Mouse (Mus musculus): ENCODE measurements at regions not wholly inside any gene's neighbourhood (a gene's known extent, or its start where the extent isn't known, plus 50 kb on each side); places are given as distances from the start of the nearest gene placed in this dataset.

- no peak for DNase-seq (ENCODE audit: low spot score)
Measured at GRCm38 (mm10) chr1:166811341-166812071, 129.9 kb upstream of the Fmo9 start.

DNA sequence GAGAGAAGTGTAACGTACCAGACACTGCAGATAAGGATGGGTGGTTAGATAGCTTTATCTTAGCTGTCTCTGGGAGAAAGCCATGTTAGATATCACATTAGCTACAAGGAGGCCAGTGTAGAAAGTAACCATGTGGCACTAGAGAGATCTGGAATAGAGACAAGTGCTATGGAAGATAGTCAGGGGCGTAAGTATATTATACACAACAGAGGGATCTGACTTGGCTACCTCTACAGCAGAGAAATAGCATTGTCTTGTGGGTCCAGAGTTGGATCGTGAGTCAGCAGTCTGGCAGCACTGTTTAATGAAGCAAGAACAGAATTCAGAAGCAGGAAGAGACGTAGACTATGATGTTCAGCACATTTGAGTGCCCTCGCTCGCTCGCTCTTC is 130.4 kb upstream of the Fmo9 start:
- DNase-seq (ENCODE audit: low spot score): no peak

GRCm38 (mm10) chr1:166812920-166813439 is 131.3 kb upstream of the Fmo9 start:
- no peak for DNase-seq (ENCODE audit: low spot score)

GRCm38 (mm10) chr1:166817927-166818326 is 136.3 kb upstream of the Fmo9 start:
- no peak for DNase-seq (ENCODE audit: low spot score)

- no peak for DNase-seq (ENCODE audit: low spot score)
Measured at GRCm38 (mm10) chr1:166818682-166819081, 137.0 kb upstream of the Fmo9 start.

DNA sequence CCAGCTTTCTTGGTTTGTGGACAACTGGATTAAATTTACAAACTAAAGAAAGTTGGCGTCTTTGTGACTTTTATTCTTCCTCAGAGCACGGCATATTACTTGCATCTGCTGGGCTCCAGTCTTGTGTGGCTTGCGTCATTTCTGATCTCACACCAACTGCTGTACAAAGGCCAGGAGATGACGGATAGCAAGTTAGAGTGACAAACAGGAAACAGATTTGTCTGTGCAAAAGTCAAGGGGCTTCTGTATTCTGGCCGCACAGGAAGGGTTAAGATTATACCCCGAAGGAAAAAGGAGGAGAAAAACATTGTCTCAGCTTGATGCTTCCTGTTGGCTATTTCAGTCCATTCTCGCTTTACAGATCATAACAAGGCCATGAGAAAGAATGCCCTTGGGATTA is 137.8 kb upstream of the Fmo9 start:
- no peak for DNase-seq (ENCODE audit: low spot score)

DNA sequence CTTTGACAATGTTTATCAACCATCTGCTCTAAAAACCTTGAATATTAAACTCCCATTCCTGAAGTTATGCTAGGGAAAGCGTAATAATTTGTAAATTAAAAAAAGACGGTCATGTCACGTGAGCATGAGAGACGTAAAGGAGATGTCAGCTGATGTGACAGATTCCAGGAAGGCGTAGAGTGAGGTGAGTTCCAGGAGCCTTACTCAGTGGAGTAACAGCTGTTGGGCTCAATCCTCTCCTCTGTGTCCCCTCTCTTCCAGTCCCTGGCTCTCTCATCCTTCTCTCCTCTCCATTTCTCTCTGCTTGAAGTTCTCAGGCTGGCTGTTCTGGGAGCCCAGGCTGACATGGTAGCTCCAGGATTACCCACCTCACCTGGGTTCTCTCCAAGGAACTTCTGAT is 138.4 kb upstream of the Fmo9 start:
- DNase-seq (ENCODE audit: low spot score): no peak

- no peak for DNase-seq (ENCODE audit: low spot score)
Measured at GRCm38 (mm10) chr1:166821146-166821545, 139.5 kb upstream of the Fmo9 start.

DNA sequence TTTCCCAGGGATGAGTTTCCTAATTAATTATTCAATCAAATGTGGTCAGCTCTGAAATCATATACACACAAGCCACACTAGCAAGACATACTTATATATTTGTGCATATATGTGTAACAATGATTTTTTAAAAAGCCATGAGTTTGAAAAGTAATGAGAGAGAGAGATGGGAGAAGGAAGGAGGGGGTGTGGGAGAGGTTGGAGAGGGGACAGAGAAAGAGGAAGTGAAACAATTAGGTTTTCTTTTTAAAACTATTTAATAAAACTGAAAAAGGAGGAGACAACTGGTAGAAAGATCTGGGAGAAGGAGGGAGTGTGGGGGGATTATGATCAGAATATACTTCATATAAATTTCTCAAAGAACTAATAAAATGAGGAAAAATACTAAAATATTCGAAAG is 155.7 kb upstream of the Fmo9 start:
- no peak for DNase-seq (ENCODE audit: low spot score)

GRCm38 (mm10) chr1:166839833-166840232 is 158.2 kb upstream of the Fmo9 start:
- DNase-seq (ENCODE audit: low spot score): no peak

DNA sequence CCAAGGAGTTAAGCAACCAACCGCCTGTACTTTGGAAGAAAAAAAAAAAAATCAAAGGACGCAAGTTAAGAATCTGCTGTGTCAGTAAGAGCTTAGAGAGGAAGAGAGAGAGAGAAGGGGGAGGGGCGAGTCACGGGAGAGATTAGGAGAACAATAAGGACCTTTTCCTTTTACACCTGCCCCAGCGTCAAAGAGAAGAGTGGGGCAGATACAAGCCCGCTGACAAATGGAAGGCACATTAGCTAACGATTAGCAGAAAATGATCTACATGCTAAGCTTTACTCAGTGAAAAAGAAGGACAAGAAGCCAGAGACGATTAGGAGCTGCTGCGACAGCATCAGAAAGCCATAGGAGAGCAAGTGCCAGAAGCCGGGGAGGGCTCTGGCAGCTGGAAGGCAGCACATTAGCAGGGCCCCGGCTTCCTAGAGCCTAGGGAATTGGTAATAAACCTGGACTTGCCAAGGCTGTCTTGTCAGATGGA is 157.8 kb upstream of the Fam78b start:
- DNase-seq (ENCODE audit: low spot score): no peak

- no peak for DNase-seq (ENCODE audit: low spot score)
Measured at GRCm38 (mm10) chr1:166846566-166846965, 154.7 kb upstream of the Fam78b start.

DNA sequence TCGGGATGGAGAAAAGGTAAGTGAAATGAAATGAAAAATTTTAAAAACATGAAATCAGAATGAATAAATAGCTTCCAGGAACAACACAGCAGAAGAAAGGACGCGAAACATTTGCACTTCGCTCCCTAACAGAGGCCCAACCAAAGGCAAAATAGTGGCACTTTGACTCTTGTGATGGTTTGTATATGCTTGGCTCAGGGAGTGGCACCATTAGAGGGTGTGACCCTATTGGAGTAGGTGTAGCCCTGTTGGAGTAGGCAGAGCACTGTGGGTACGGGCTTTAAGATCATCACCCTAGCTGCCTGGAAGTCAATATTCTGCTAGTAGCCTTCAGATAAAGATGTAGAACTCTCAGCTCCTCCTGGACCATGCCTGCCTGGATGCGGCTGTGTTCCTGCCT is 154.0 kb upstream of the Fam78b start:
- no peak for DNase-seq (ENCODE audit: low spot score)

DNA sequence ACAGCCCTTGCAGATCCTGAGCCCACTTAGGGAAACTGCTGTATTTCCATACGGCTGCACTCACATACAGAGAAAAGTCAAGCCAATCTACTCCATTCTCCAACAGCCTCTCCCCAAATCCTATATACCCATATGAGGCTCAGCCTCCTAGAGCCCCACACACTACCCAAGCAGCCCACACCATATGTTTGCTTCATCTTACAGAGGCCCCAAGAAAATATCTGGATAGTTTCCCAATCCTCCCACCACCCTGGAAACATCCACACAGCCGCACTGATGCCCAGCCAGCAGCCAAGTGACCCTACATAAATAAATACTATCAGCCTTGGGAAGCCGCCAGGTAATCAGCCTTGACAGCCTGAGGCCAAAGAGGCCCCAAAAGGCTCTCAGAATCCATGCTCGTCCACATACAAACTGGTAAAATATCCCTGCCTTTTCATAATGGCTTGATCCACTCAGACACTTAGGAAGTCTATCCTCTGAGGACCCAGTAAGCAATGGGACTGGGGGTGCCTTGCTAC is 153.1 kb upstream of the Fam78b start:
- no peak for DNase-seq (ENCODE audit: low spot score)

DNA sequence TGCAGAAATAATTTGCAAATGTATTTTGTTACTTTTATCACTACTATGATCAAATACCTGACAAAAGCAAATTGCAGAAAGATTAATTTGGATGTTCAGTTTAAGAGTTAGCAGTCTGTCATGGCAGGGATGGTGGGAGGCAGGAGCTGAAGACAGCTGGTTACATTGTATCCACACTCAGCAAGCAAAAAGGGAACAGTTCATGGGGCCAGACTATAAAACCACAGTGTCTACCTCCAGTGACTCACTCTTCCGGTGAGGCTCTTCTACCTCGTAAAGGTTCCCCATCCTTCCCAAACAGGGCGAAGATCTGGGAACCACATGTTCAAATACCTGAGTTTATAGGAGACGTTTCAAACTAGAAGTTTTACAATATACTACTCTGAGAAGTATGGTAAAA is 145.2 kb upstream of the Fam78b start:
- no peak for DNase-seq (ENCODE audit: low spot score)

- DNase-seq (ENCODE audit: low spot score): no peak
Measured at GRCm38 (mm10) chr1:166866256-166866655, 135.0 kb upstream of the Fam78b start.

GRCm38 (mm10) chr1:166871258-166871657 is 130.0 kb upstream of the Fam78b start:
- no peak for DNase-seq (ENCODE audit: low spot score)

- DNase-seq (ENCODE audit: low spot score): no peak
Measured at GRCm38 (mm10) chr1:166876452-166876851, 124.8 kb upstream of the Fam78b start.

DNA sequence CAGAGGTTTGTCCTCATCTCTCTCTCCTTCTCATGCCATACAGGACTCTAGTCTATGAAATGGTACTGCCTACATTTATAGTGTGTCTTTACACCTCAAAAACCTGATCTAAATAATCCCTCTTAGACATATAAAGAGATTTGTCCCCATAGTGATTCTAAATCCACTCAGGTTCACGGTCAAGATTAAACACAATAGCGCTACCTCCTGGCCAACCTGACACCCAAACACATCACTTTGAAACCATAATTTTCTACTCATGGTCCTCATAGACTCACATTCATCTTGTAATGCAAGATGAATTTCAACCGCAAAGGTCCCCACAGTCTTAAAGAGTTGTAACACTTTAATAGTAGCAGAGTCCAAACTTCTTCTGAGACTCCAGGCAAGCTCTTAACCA is 118.0 kb upstream of the Fam78b start:
- no peak for DNase-seq (ENCODE audit: low spot score)

- no peak for DNase-seq (ENCODE audit: low spot score)
Measured at GRCm38 (mm10) chr1:166895945-166896344, 105.3 kb upstream of the Fam78b start.

DNA sequence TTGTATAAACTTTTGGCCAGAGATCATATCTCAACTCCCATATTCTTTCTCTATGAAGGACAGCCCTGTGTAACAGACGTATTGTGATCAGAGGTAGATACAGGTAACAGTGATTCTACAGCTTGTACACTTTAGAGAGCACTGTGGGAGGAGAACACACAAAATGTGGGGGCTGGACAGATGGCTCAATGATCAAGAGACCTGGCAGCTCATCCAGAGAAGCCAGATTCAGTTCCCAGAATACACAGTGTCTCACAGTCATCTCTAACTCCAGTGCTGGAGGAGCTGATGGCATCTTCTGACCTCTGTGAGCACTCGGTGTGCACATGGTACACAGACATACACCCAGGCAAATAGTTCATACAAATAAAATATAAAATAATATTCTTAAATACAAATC is 102.5 kb upstream of the Fam78b start:
- DNase-seq (ENCODE audit: low spot score): no peak

DNA sequence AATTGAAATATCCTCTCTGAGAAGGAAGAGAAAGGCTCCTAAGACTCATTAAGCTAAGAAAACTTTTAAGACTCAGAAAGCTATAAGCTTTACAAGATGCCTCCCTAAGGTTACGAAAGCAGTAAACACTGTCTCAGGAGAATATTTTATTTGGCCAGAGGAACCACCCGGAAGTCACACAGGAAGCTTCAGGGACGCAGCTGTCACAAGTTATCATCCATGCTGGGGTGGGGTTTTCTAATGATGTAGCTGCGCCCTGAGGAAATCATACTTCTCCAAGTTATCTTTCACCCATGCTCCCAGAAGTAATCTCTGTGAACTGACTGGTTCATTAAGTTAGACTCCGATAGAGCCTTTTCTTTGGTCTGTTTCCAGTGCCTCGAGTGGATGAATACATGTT is 102.0 kb upstream of the Fam78b start:
- no peak for DNase-seq (ENCODE audit: low spot score)

DNA sequence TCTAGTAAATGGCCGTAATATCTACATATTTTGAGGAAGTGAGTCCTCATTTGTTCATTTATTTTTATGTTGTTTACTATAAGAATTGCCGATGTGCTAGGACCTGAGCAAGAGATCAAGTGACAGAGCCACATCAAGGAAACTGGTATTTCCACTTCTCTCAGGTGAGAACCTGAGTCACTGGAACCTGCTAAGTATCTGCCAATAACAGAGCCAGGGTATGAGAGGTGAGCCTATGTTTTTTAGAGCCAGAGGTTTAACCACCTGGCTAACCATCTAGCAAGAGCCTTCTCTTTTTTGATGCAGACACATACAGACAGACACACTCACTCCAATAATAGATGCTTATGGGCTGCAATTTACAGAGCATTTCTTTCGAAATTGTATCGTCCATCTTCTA is 101.2 kb upstream of the Fam78b start:
- DNase-seq (ENCODE audit: low spot score): no peak
